Mouse (Mus musculus) lung, postnatal 0 days (tissue): Measurements from ENCODE around the gene Olfr314. TPM values are rescaled to one million over a fixed set of nuclear protein-coding genes. Genes with fewer than 3 reads are reported as not detected.
A peak's percentile ranks its signal among the peaks of the same experiment; 100 is the strongest.
"Not testable (repeated sequence)": the region's sequence is repeated elsewhere in the genome, so short reads cannot be mapped to it uniquely, and the experiment has no call there.

Experiments
- ATAC-seq: fragments of 200-750 bp; cut with Nextera tagmentation; 2 replicates; pipeline ENCODE4 v1.8.0; 2017; ENCODE audit warnings: moderate library complexity
- DNase-seq: peaks from one replicate; pipeline ENCODE4 v3.0.0-alpha.2; 2016; ENCODE audit warnings: low spot score
- H3K27ac ChIP-seq: fragments of 300-500 bp; sonication (generic); 2 replicates; pipeline ENCODE4 v1.5.1; 2014; ENCODE audit warnings: antibody characterized with exemption, mild to moderate bottlenecking, low read length, mixed read lengths
- H3K27me3 ChIP-seq: fragments of 300-500 bp; sonication (generic); replicated peaks from 2 replicates; pipeline ENCODE4 v1.6.1; 2014; ENCODE audit warnings: low read length, mixed read lengths; ENCODE audit not compliant: insufficient read depth
- H3K36me3 ChIP-seq: fragments of 300-500 bp; sonication (generic); 2 replicates; pipeline ENCODE4 v1.6.1; 2014; ENCODE audit warnings: low read length, mixed read lengths; ENCODE audit not compliant: insufficient read depth
- H3K4me1 ChIP-seq: fragments of 300-500 bp; sonication (generic); 2 replicates; pipeline ENCODE4 v1.6.1; 2014; ENCODE audit warnings: antibody characterized with exemption, low read depth, low read length, mixed read lengths; ENCODE audit not compliant: insufficient read depth
- H3K4me2 ChIP-seq: fragments of 300-500 bp; sonication (generic); replicated peaks from 2 replicates; pipeline ENCODE4 v1.6.1; 2014; ENCODE audit warnings: low read depth, mild to moderate bottlenecking, low read length, moderate library complexity, mixed read lengths
- H3K4me3 ChIP-seq: fragments of 300-500 bp; sonication (generic); 2 replicates; pipeline ENCODE4 v1.5.1; 2014; ENCODE audit warnings: low read depth, low read length
- H3K9ac ChIP-seq: fragments of 300-500 bp; sonication (generic); replicated peaks from 2 replicates; pipeline ENCODE4 v1.6.1; 2014; ENCODE audit warnings: low read depth, mild to moderate bottlenecking
- H3K9me3 ChIP-seq: fragments of 300-500 bp; sonication (generic); 2 replicates; pipeline ENCODE4 v1.6.1; 2016; ENCODE audit warnings: low read length, mixed read lengths
- CTCF ChIP-seq: IDR thresholded peaks from 2 replicates; pipeline ENCODE4 v1.5.1; 2016; ENCODE audit warnings: antibody characterized with exemption, mild to moderate bottlenecking
- EP300 ChIP-seq: IDR thresholded peaks from 2 replicates; pipeline ENCODE4 v1.6.1; 2016; ENCODE audit warnings: antibody characterized with exemption, mild to moderate bottlenecking, control low read depth
- WGBS: fragments of 180-500 bp; shearing (Covaris S2); extraction: QIAGEN DNeasy Blood & Tissue Kit; methylation state at CpG from one replicate; pipeline ENCODE4 v1.1.7; 2014; 5-methylcytosine and 5-hydroxymethylcytosine counted together
- polyA plus RNA-seq: library from polyadenylated mRNA; unstranded; fragments of >200 nt; fragmentation: Nextera tagmentation; extraction: Ambion mirVana; gene quantifications from 2 replicates; pipeline ENCODE4 v1.2.1, GENCODE M21; 2015

Olfr314 gene
- polyA plus RNA-seq, 1 experiment from 2014 or later: not detected

- no peak for ATAC-seq
- Histone ChIP-seq H3K36me3 (no peaks in the 10 kb centered on the region), H3K4me2 (no peak overlapping the region), H3K9ac (no peak overlapping the region), H3K4me3 (no peak overlapping the region), H3K9me3 (no peaks in the 10 kb centered on the region), H3K4me1 (no peaks in the 10 kb centered on the region), H3K27me3 (no peaks in the 10 kb centered on the region), H3K27ac (no peak overlapping the region)
- WGBS: 72% methylated on average over 5 of the region's 5 CpGs
- DNase-seq: no peak
- TF ChIP-seq EP300 (no peak), CTCF (no peak)
Observed at GRCm38 (mm10) chr11:58799747-58800146, 17.0 kb downstream of the Olfr314 start.

- Histone ChIP-seq H3K9ac (no peak within 1 kb of the TSS), H3K4me3 (no peak within 1 kb of the TSS), H3K27me3 (no peaks in the 10 kb centered on the region), H3K9me3 (no peaks in the 10 kb centered on the region), H3K27ac (no peak within 1 kb of the TSS), H3K4me1 (no peaks in the 10 kb centered on the region), H3K4me2 (0 out of 2 replicates have a peak within 1 kb of the TSS, but pooled peaks have one; percentile 8), H3K36me3 (no peaks in the 10 kb centered on the region)
- no peak; the same call in 1 of the 2 replicates for ATAC-seq
- peak; percentile 17 for DNase-seq
- 8% methylated on average over 14 of the region's 14 CpGs for WGBS
- TF ChIP-seq EP300 (no peak), CTCF (no peak)
Observed at GRCm38 (mm10) chr11:58801558-58802228, 18.9 kb downstream of the Olfr314 start, which contains the start of gene Fam183b. Fam183b (minus strand) TSS chr11:58801960.

- TF ChIP-seq CTCF: no peak
- no peak for TF ChIP-seq EP300
- H3K27me3 ChIP-seq: no peaks in the 10 kb centered on the region
- H3K4me1 ChIP-seq: no peaks in the 10 kb centered on the region
- DNase-seq: no peak
- no peak overlapping the region for H3K27ac ChIP-seq
- H3K36me3 ChIP-seq: no peaks in the 10 kb centered on the region
- no peak overlapping the region for H3K4me2 ChIP-seq
- no peak for ATAC-seq
- H3K9me3 ChIP-seq: no peaks in the 10 kb centered on the region
- no peak overlapping the region for H3K4me3 ChIP-seq
- 34% methylated on average over 4 of the region's 4 CpGs for WGBS
- H3K9ac ChIP-seq: no peak overlapping the region
Observed at GRCm38 (mm10) chr11:58803871-58804270, 21.1 kb downstream of the Olfr314 start.

GRCm38 (mm10) chr11:58804393-58804792 lies 21.6 kb downstream of the Olfr314 start:
- no peak overlapping the region for H3K4me2 ChIP-seq

GRCm38 (mm10) chr11:58812001-58812400 lies 29.2 kb downstream of the Olfr314 start:
- Histone ChIP-seq H3K27me3 (no peaks in the 10 kb centered on the region), H3K4me3 (no peak overlapping the region), H3K9me3 (no peaks in the 10 kb centered on the region), H3K27ac (no peak overlapping the region), H3K9ac (no peak overlapping the region), H3K4me2 (no peak overlapping the region), H3K36me3 (no peaks in the 10 kb centered on the region), H3K4me1 (no peaks in the 10 kb centered on the region)
- no peak for ATAC-seq
- TF ChIP-seq CTCF (peak; percentile 42), EP300 (no peak)
- 4% methylated on average over 1 of the region's 1 CpGs for WGBS
- no peak for DNase-seq

More at GRCm38 (mm10) chr11:58804393-58804792, 21.6 kb downstream of the Olfr314 start:
- Histone ChIP-seq H3K9me3 (no peaks in the 10 kb centered on the region), H3K27me3 (no peaks in the 10 kb centered on the region), H3K4me1 (no peaks in the 10 kb centered on the region), H3K27ac (no peak overlapping the region), H3K4me3 (no peak overlapping the region), H3K9ac (no peak overlapping the region), H3K36me3 (no peaks in the 10 kb centered on the region)
- DNase-seq (no peak), ATAC-seq (no peak)
- TF ChIP-seq CTCF (no peak), EP300 (no peak)
- 16% methylated on average over 2 of the region's 2 CpGs for WGBS

GRCm38 (mm10) chr11:58814700-58815099 lies 31.9 kb downstream of the Olfr314 start, which contains the start of gene Olfr313:
Olfr313 (plus strand) TSS chr11:58815000.
- DNase-seq, ATAC-seq, H3K4me1 ChIP-seq, H3K4me3 ChIP-seq, H3K9ac ChIP-seq, H3K4me2 ChIP-seq, H3K27me3 ChIP-seq, H3K36me3 ChIP-seq, H3K9me3 ChIP-seq, H3K27ac ChIP-seq: not testable (repeated sequence)
- WGBS: 32% methylated on average over 1 of the region's 1 CpGs
